Mouse (Mus musculus) midbrain, postnatal 0 days (tissue): ENCODE measurements around the gene Asrgl1. TPM values are rescaled to one million over a fixed set of nuclear protein-coding genes. Genes with fewer than 3 reads are reported as not detected.
"Not testable (repeated sequence)": the region's sequence is repeated elsewhere in the genome, so short reads cannot be mapped to it uniquely, and the experiment has no call there.

Source experiments
- ATAC-seq: fragments of 200-750 bp; cut with Nextera tagmentation; 2 replicates; pipeline ENCODE4 v1.8.0; 2017; ENCODE audit warnings: moderate number of reproducible peaks, mild to moderate bottlenecking, moderate TSS enrichment, moderate library complexity; ENCODE audit not compliant: low FRiP score
- DNase-seq: peaks from one replicate; pipeline ENCODE4 v3.0.0-alpha.2; 2015; ENCODE audit warnings: low spot score
- H3K27ac ChIP-seq: fragments of 300-500 bp; sonication (generic); 2 replicates; pipeline ENCODE4 v1.5.1; 2014; ENCODE audit warnings: low read depth, mild to moderate bottlenecking, low read length, mixed read lengths
- H3K27me3 ChIP-seq: fragments of 300-500 bp; sonication (generic); 2 replicates; pipeline ENCODE4 v1.6.1; 2014; ENCODE audit warnings: low read length, control low read depth, mixed read lengths; ENCODE audit not compliant: insufficient read depth
- H3K36me3 ChIP-seq: fragments of 300-500 bp; sonication (generic); 2 replicates; pipeline ENCODE4 v1.6.1; 2014; ENCODE audit warnings: low read length, control low read depth, mixed read lengths; ENCODE audit not compliant: insufficient read depth
- H3K4me1 ChIP-seq: fragments of 300-500 bp; sonication (generic); 2 replicates; pipeline ENCODE4 v1.6.1; 2014; ENCODE audit warnings: mild to moderate bottlenecking, control low read depth, antibody characterized with exemption, low read length, mixed read lengths; ENCODE audit not compliant: insufficient read depth
- H3K4me2 ChIP-seq: fragments of 300-500 bp; sonication (generic); 2 replicates; pipeline ENCODE4 v1.6.1; 2014; ENCODE audit warnings: low read depth, mild to moderate bottlenecking, low read length, mixed read lengths; ENCODE audit not compliant: poor library complexity, severe bottlenecking
- H3K4me3 ChIP-seq: fragments of 300-500 bp; sonication (generic); 2 replicates; pipeline ENCODE4 v1.5.1; 2014; ENCODE audit warnings: low read depth, mild to moderate bottlenecking, low read length, moderate library complexity
- H3K9ac ChIP-seq: fragments of 300-500 bp; sonication (generic); replicated peaks from 2 replicates; pipeline ENCODE4 v1.6.1; 2014; ENCODE audit warnings: mild to moderate bottlenecking, low read length, moderate library complexity, mixed read lengths; ENCODE audit not compliant: poor library complexity, severe bottlenecking
- H3K9me3 ChIP-seq: fragments of 300-500 bp; sonication (generic); 2 replicates; pipeline ENCODE4 v1.6.1; 2016; ENCODE audit warnings: low read length, control low read depth
- CTCF ChIP-seq: IDR thresholded peaks from 2 replicates; pipeline ENCODE4 v1.5.1; 2016; ENCODE audit warnings: antibody characterized with exemption, mild to moderate bottlenecking
- WGBS: fragments of 180-500 bp; shearing (Covaris S2); extraction: QIAGEN DNeasy Blood & Tissue Kit; methylation state at CpG from one replicate; pipeline ENCODE4 v1.1.7; 2014; 5-methylcytosine and 5-hydroxymethylcytosine counted together
- polyA plus RNA-seq: library from polyadenylated mRNA; unstranded; fragments of >200 nt; fragmentation: Nextera tagmentation; extraction: Ambion mirVana; gene quantifications from 2 replicates; pipeline ENCODE4 v1.2.1, GENCODE M21; 2015
- total RNA-seq: library from RNA; depleted of rRNA; stranded (reverse); fragments of >200 nt; gene quantifications from 2 replicates; pipeline ENCODE4 v1.2.3, GENCODE M21; 2014

Asrgl1 gene
- total and polyA plus RNA-seq, 2 experiments from 2014 or later: 33.4 to 45.4 TPM

- ATAC-seq (peak; percentile 68), DNase-seq (peak; percentile 40)
- Histone ChIP-seq H3K4me1 (no peaks in the 10 kb centered on the region), H3K27ac (peak overlapping the region; percentile 68), H3K9me3 (no peaks in the 10 kb centered on the region), H3K27me3 (no peaks in the 10 kb centered on the region), H3K4me3 (peak overlapping the region; percentile 69), H3K36me3 (no peaks in the 10 kb centered on the region), H3K9ac (peak overlapping the region; percentile 79), H3K4me2 (peak overlapping the region; percentile 99)
- WGBS: 1% methylated on average over 34 of the region's 37 CpGs
- TF ChIP-seq CTCF: no peak
Measured at GRCm38 (mm10) chr19:9134746-9135511, 507 bp downstream of the Asrgl1 start.

GRCm38 (mm10) chr19:9129996-9130395 is 5.4 kb downstream of the Asrgl1 start:
- ATAC-seq: no peak

GRCm38 (mm10) chr19:9128499-9129194 is 6.8 kb downstream of the Asrgl1 start:
- Histone ChIP-seq H3K36me3 (no peaks in the 10 kb centered on the region), H3K4me1 (no peaks in the 10 kb centered on the region), H3K9ac (no peak overlapping the region), H3K4me2 (no peak overlapping the region), H3K27ac (no peak overlapping the region), H3K9me3 (no peaks in the 10 kb centered on the region), H3K4me3 (no peak overlapping the region), H3K27me3 (no peaks in the 10 kb centered on the region)
- WGBS: 92% methylated on average over 4 of the region's 4 CpGs
- ATAC-seq: 0 out of 2 replicates have a peak, but pooled peaks have one; percentile 16
- DNase-seq: no peak
- TF ChIP-seq CTCF: no peak

More at GRCm38 (mm10) chr19:9129996-9130395, 5.4 kb downstream of the Asrgl1 start:
- WGBS: 83% methylated on average over 1 of the region's 1 CpGs
- DNase-seq: no peak
- no peak for TF ChIP-seq CTCF
- Histone ChIP-seq H3K4me2 (no peak overlapping the region), H3K9ac (no peak overlapping the region), H3K9me3 (no peaks in the 10 kb centered on the region), H3K27ac (no peak overlapping the region), H3K27me3 (no peaks in the 10 kb centered on the region), H3K4me1 (no peaks in the 10 kb centered on the region), H3K36me3 (no peaks in the 10 kb centered on the region), H3K4me3 (no peak overlapping the region)

DNA sequence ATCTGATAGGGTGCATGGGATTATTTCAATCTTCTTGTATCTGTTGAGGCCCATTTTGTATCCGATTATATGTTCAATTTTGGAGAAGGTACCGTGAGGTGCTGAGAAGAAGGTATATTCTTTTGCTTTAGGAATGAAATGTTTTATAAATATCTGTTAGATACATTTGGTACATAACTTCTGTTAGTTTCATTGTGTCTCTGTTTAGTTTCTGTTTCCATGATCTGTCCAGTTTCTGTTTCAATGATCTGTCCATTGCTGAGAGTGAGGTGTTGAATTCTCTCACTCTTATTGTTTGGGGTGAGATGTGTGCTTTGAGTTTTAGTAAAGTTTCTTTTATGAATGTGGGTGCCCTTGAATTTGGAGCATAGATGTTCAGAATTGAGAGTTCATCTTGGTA is 11.4 kb downstream of the Asrgl1 start:
- H3K27me3 ChIP-seq, ATAC-seq, H3K9me3 ChIP-seq, H3K9ac ChIP-seq, H3K4me3 ChIP-seq, H3K27ac ChIP-seq, DNase-seq, H3K4me1 ChIP-seq, H3K36me3 ChIP-seq, H3K4me2 ChIP-seq: not testable (repeated sequence)
- WGBS: 100% methylated on average over 2 of the region's 2 CpGs

GRCm38 (mm10) chr19:9122390-9122789 is 13.0 kb downstream of the Asrgl1 start:
- Histone ChIP-seq H3K27ac (no peak overlapping the region), H3K4me3 (no peak overlapping the region), H3K36me3 (0 out of 2 replicates have a peak, but pooled peaks cover 2% of the 10 kb centered on the region), H3K4me2 (no peak overlapping the region), H3K27me3 (no peaks in the 10 kb centered on the region), H3K9ac (no peak overlapping the region), H3K4me1 (no peaks in the 10 kb centered on the region), H3K9me3 (no peaks in the 10 kb centered on the region)
- no peak for ATAC-seq
- no peak for DNase-seq
- TF ChIP-seq CTCF: no peak
- WGBS: 97% methylated on average over 1 of the region's 1 CpGs
